Mouse (Mus musculus): ENCODE data around the gene Inka1.

GRCm38 (mm10) chr9:107936215-107936822 is 49.4 kb downstream of the Inka1 start:
- no peak for TF ChIP-seq POLR2A (IDR thresholded peaks at IDR 0.05; ENCODE audit: low read depth, low read length)
- TF ChIP-seq CTCF (conservative IDR thresholded peaks at IDR 0.05; ENCODE audit: insufficient read depth, insufficient read length, low read depth, low read length): no peak
